Mouse (Mus musculus) MEL (cell line): ENCODE data around the gene Lrch4.

Experiments
- CHD2 ChIP-seq: IDR thresholded peaks from 2 replicates; pipeline ENCODE4 v1.6.1; 2011; ENCODE audit warnings: low read length, improper control_type of control experiment
- CTCF ChIP-seq, 3 experiments: IDR thresholded peaks in 2 of 3; conservative IDR thresholded peaks in 1 of 3; 2 replicates each; pipeline ENCODE4 v1.5.1; 2011 to 2012; ENCODE audit warnings: low read length in 3 of 3, low read depth in 2 of 3, mild to moderate bottlenecking in 2 of 3, improper control_type of control experiment in 1 of 3, inconsistent platforms in 1 of 3, mixed read lengths in 1 of 3, moderate library complexity in 1 of 3; ENCODE audit not compliant: control insufficient read depth in 1 of 3, insufficient read depth in 1 of 3, poor library complexity in 1 of 3, severe bottlenecking in 1 of 3
- GABPA ChIP-seq: IDR thresholded peaks from 2 replicates; pipeline ENCODE4 v1.6.1; 2012; ENCODE audit warnings: low read depth, mild to moderate bottlenecking, inconsistent platforms, low read length, improper control_type of control experiment, moderate library complexity
- MYC ChIP-seq: IDR thresholded peaks from 2 replicates; pipeline ENCODE4 v1.6.1; 2011; ENCODE audit warnings: low read depth, mild to moderate bottlenecking, low read length, improper control_type of control experiment, moderate library complexity

- TF ChIP-seq MYC (no peak), GABPA (no peak), CTCF (IDR thresholded peaks at IDR 0.05 in 2 of 3, conservative IDR thresholded peaks at IDR 0.05 in 1 of 3; ENCODE audit: control insufficient read depth in 1 of 3, insufficient read depth in 1 of 3, low read depth in 2 of 3, low read length in 3 of 3, poor library complexity in 1 of 3, severe bottlenecking in 1 of 3) (no peak), CHD2 (no peak; the same call in 1 of the 2 replicates)
Measured at GRCm38 (mm10) chr5:137673015-137673414, 44.1 kb downstream of the Lrch4 start.
